Mouse (Mus musculus) midbrain, embryonic 14.5 days (tissue): ENCODE data around the gene Sesn2. TPM values are rescaled to one million over a fixed set of nuclear protein-coding genes. Genes with fewer than 3 reads are reported as not detected.
"Not testable (repeated sequence)": the region's sequence is repeated elsewhere in the genome, so short reads cannot be mapped to it uniquely, and the experiment has no call there.

Experiments
- ATAC-seq: fragments of 200-750 bp; cut with Nextera tagmentation; 2 replicates; pipeline ENCODE4 v1.8.0; 2017; ENCODE audit warnings: moderate number of reproducible peaks, moderate library complexity; ENCODE audit not compliant: low FRiP score, low TSS enrichment
- DNase-seq: peaks from one replicate; pipeline ENCODE4 v3.0.0-alpha.2; 2015
- H3K27ac ChIP-seq: fragments of 300-500 bp; sonication (generic); replicated peaks from 2 replicates; pipeline ENCODE4 v1.5.1; 2014; ENCODE audit warnings: mild to moderate bottlenecking, low read depth, low read length, moderate library complexity
- H3K27me3 ChIP-seq: fragments of 300-500 bp; sonication (generic); 2 replicates; pipeline ENCODE4 v1.6.1; 2014; ENCODE audit warnings: low read length, control low read depth, mixed read lengths; ENCODE audit not compliant: control insufficient read depth, insufficient read depth
- H3K36me3 ChIP-seq: fragments of 300-500 bp; sonication (generic); 2 replicates; pipeline ENCODE4 v1.6.1; 2014; ENCODE audit warnings: low read length, control low read depth; ENCODE audit not compliant: control insufficient read depth, insufficient read depth
- H3K4me1 ChIP-seq: fragments of 300-500 bp; sonication (generic); 2 replicates; pipeline ENCODE4 v1.6.1; 2014; ENCODE audit warnings: mild to moderate bottlenecking, antibody characterized with exemption, low read length, control low read depth; ENCODE audit not compliant: control insufficient read depth, insufficient read depth
- H3K4me2 ChIP-seq: fragments of 300-500 bp; sonication (generic); 2 replicates; pipeline ENCODE4 v1.6.1; 2014; ENCODE audit warnings: mild to moderate bottlenecking, low read length, moderate library complexity
- H3K4me3 ChIP-seq: fragments of 300-500 bp; sonication (generic); replicated peaks from 2 replicates; pipeline ENCODE4 v1.5.1; 2014; ENCODE audit warnings: low read depth, low read length
- H3K9ac ChIP-seq: fragments of 300-500 bp; sonication (generic); replicated peaks from 2 replicates; pipeline ENCODE4 v1.6.1; 2014; ENCODE audit warnings: mild to moderate bottlenecking, low read length, moderate library complexity
- H3K9me3 ChIP-seq: fragments of 300-500 bp; sonication (generic); 2 replicates; pipeline ENCODE4 v1.6.1; 2016; ENCODE audit warnings: low read length, control low read depth, mixed read lengths; ENCODE audit not compliant: control insufficient read depth
- WGBS: fragments of 180-500 bp; shearing (Covaris S2); extraction: QIAGEN DNeasy Blood & Tissue Kit; methylation state at CpG from one replicate; pipeline ENCODE4 v1.1.7; 2014; 5-methylcytosine and 5-hydroxymethylcytosine counted together
- polyA plus RNA-seq: library from polyadenylated mRNA; unstranded; fragments of >200 nt; fragmentation: Nextera tagmentation; extraction: Ambion mirVana; gene quantifications from 2 replicates; pipeline ENCODE4 v1.2.1, GENCODE M21; 2014

The Sesn2 gene
- polyA plus RNA-seq, 1 experiment from 2014 or later = 4.7 TPM

DNA sequence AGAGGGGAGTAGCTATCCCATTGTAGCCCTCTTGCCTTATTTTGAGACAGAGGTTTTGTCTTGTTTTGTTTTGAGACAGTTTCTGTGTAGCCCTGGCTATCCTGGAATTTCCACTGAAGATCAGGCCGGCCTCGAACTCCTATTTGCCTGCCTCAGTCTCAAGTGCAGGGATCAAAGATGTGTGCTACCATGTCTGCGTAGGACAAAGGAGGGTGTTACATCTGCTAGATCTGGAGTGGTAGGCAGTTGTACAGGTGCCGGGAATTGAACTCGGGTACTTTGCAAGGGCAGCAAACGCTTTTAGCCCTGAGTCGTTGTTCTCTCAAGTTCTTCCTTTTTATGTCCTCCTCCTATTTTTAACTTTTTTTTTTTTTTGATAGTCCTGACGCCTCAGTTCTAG lies 19.2 kb downstream of the Sesn2 start:
- Histone ChIP-seq H3K36me3 (0 out of 2 replicates have a peak, but pooled peaks cover 8% of the 10 kb centered on the region), H3K9ac (no peak overlapping the region), H3K9me3 (no peaks in the 10 kb centered on the region), H3K4me3 (no peak overlapping the region), H3K27me3 (no peaks in the 10 kb centered on the region), H3K4me2 (no peak overlapping the region), H3K27ac (no peak overlapping the region), H3K4me1 (no peaks in the 10 kb centered on the region)
- DNase-seq (no peak), ATAC-seq (no peak)
- WGBS = 92% methylated on average over 8 of the region's 8 CpGs

DNA sequence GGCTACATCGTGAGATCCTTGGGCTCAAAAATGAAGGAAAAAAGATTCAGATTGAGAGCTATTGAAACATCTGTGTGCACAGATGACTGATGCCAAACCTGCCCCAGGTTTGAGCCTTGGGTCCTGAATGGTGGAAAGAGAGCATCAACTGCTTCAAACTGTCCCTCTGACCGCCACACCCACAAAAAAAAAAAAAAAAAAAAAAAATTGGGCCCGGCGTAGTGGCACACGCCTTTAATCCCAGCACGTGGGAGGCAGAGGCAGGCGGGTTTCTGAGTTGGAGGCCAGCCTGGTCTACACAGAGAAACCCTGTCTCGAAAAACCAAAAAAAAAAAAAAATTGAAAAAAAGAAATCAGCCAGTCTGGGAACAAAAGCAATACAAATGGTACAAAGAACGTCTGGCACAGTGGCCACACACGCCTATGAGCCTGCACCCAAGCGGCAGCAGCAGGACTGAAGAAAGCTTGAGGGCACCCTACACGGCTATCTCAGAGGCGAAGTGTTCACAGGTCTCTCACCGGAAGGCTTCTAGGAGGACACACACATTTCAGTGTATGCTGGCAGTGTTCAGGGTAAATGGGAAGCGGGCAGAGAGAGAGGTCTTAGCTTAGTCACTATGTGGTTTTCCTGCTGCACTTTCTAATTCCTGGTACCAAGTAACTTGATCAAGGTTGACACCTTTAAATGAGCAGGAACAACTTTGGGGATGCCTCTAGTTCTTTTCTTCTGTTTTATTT lies 19.9 kb downstream of the Sesn2 start:
- DNase-seq (no peak), ATAC-seq (no peak)
- no peaks in the 10 kb centered on the region for H3K9me3 ChIP-seq
- H3K36me3 ChIP-seq = 0 out of 2 replicates have a peak, but pooled peaks cover 4% of the 10 kb centered on the region
- H3K4me2 ChIP-seq = no peak overlapping the region
- WGBS = 93% methylated on average over 15 of the region's 15 CpGs
- H3K9ac ChIP-seq = no peak overlapping the region
- no peak overlapping the region for H3K4me3 ChIP-seq
- H3K4me1 ChIP-seq = no peaks in the 10 kb centered on the region
- no peak overlapping the region for H3K27ac ChIP-seq
- H3K27me3 ChIP-seq = no peaks in the 10 kb centered on the region

DNA sequence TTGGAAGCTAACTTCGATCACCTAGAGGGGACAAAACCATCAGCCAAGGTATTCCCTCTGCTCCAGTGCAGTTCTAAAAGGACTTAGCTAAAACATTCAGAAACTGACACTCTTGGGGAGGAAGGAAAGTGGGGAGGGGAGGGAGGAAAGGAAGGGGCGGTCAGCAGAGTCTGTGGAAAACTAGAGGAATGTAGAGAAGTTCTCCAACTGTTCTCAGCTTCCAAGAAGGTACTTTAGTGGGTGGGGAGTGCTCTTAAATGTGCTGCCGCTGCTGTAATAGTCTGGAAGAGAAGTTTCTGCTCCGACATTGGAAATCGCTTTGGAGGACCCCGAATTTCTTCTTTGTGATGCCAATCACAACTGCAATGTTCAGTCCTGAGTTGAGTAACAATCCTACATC lies 21.3 kb downstream of the Sesn2 start:
- DNase-seq (no peak), ATAC-seq (no peak)
- no peak overlapping the region for H3K9ac ChIP-seq
- no peak overlapping the region for H3K27ac ChIP-seq
- no peaks in the 10 kb centered on the region for H3K27me3 ChIP-seq
- no peak overlapping the region for H3K4me3 ChIP-seq
- H3K4me2 ChIP-seq = no peak overlapping the region
- no peaks in the 10 kb centered on the region for H3K36me3 ChIP-seq
- 82% methylated on average over 6 of the region's 6 CpGs for WGBS
- no peaks in the 10 kb centered on the region for H3K4me1 ChIP-seq
- no peaks in the 10 kb centered on the region for H3K9me3 ChIP-seq

DNA sequence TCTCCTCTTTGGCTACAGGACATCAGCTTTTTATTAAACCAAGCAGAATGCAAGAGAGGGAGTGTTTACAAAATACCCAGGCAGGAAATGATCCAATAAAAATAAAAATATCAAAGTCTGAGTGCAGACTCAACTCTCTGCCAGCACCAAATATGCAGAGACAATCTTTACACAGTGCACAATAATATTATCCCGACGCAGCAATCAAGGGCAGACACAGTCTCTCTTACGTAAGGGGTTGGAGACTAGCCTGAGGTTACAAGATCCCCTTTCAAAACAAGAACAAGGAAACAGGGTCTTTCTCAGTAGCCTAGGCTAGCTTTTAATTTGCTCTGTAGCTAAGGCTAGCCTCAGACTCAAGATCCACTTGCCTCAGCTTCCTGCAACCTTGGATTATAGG lies 21.8 kb downstream of the Sesn2 start:
- DNase-seq = no peak
- H3K4me1 ChIP-seq = no peaks in the 10 kb centered on the region

DNA sequence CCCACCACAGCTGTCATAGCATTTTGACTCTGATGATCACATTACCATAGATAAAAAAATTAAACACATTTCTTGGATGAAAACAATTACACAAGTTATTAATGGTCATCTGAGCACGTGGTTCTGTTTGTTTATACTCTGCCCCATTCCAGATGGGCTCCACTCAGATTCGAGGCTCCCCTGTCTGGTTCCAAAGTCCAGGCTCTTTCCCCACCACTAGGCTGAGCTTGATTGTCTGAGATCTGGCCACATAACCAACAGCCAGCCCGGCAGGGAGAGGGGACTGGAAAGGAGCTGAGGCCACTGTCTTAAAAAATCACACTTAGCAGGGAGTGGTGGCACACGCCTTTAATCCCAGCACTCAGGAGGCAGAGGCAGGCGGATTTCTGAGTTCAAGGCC lies 25.5 kb downstream of the Sesn2 start:
- Histone ChIP-seq H3K4me1 (no peaks in the 10 kb centered on the region), H3K9ac (no peak overlapping the region), H3K4me3 (no peak overlapping the region), H3K9me3 (no peaks in the 10 kb centered on the region), H3K27me3 (no peaks in the 10 kb centered on the region), H3K4me2 (no peak overlapping the region), H3K36me3 (no peaks in the 10 kb centered on the region), H3K27ac (no peak overlapping the region)
- ATAC-seq = no peak
- DNase-seq = no peak
- WGBS = 76% methylated on average over 5 of the region's 5 CpGs

More for the DNA sequence above, 21.8 kb downstream of the Sesn2 start:
- no peak overlapping the region for H3K4me2 ChIP-seq
- no peak overlapping the region for H3K4me3 ChIP-seq
- no peak for ATAC-seq
- H3K27me3 ChIP-seq = no peaks in the 10 kb centered on the region
- no peaks in the 10 kb centered on the region for H3K9me3 ChIP-seq
- H3K9ac ChIP-seq = no peak overlapping the region
- no peaks in the 10 kb centered on the region for H3K36me3 ChIP-seq
- 92% methylated on average over 3 of the region's 3 CpGs for WGBS
- H3K27ac ChIP-seq = no peak overlapping the region

DNA sequence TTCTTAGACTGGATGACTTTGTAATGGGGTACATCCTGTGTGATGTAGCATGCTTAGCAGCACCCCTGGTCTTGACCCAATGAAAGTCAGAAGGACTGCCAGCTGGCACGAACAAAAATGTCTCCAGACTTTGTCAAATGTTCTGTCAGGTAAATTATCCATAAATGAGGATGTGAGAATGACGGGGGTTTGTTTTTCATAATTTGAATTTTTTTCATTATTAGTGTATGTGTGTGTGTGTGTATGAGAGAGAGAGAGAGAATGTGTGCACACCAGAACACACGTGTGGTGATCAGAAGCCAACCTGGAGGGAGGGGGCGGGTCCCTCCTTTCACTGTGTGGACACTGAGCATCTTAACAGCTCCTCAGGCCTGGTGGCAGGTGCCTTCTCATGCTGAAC lies 26.1 kb downstream of the Sesn2 start:
- Histone ChIP-seq H3K9ac (no peak overlapping the region), H3K4me2 (no peak overlapping the region), H3K27ac (no peak overlapping the region), H3K36me3 (no peaks in the 10 kb centered on the region), H3K27me3 (no peaks in the 10 kb centered on the region), H3K9me3 (no peaks in the 10 kb centered on the region), H3K4me3 (no peak overlapping the region), H3K4me1 (no peaks in the 10 kb centered on the region)
- whole genome bisulfite sequencing = 82% methylated on average over 4 of the region's 4 CpGs
- DNase-seq (no peak), ATAC-seq (no peak)

DNA sequence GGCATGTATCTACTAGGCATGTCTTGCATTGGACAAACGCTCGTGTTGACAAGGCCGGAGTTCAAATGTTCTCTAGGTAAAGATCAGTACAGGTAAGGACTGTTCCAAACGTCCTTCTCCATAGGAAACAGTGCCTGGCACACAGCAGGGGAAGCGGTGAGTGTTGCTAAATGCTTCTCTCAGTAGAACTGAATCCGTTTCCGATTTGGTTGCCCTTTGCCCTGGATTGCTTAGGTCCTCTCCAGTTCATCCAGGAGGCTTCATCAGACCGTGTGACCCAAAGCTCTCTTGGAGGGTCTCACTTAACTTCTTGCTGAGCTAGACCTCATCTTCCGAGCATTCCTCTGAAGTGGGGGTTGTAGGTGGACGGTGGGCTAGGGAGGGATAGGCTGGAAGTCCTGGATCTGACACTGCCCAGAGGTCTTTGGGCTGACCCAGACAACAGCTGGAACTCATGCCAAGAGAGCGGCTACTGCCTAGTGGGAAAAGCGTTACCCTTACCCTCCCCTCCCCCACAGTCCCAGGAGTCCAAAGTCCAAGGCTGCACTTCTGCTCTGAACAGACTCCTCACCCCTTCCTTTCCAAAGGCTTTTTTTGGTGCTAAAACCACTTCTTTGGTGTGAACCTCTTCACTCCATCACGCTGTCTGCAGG lies 27.2 kb downstream of the Sesn2 start:
- no peak for DNase-seq

DNA sequence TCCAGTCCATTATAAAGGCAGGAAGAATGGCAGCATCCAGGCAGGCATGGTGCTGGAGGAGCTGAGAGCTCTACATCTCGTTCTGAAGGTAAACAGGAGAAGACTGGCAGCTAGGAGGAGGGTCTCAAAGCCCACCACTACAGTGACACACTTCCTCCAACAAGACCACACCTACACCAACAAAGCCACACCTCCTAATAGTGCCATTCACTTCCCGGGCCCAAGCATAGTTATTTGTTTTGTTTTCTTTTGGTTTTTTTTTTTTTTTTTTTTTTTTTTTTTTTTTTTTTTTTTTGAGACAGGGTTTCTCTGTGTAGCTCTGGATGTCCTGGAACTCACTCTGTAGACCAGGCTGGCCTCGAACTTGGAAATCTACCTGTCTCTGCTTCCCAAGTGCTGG lies 28.2 kb downstream of the Sesn2 start:
- 64% methylated on average over 3 of the region's 3 CpGs for WGBS
- H3K4me1 ChIP-seq, ATAC-seq, H3K9me3 ChIP-seq, H3K4me2 ChIP-seq, H3K4me3 ChIP-seq, DNase-seq, H3K36me3 ChIP-seq, H3K27me3 ChIP-seq, H3K27ac ChIP-seq, H3K9ac ChIP-seq: not testable (repeated sequence)

More for the DNA sequence above, 27.2 kb downstream of the Sesn2 start:
- no peaks in the 10 kb centered on the region for H3K4me1 ChIP-seq
- no peak for ATAC-seq
- no peak overlapping the region for H3K27ac ChIP-seq
- H3K4me3 ChIP-seq = no peak overlapping the region
- WGBS = 81% methylated on average over 13 of the region's 13 CpGs
- no peak overlapping the region for H3K4me2 ChIP-seq
- no peaks in the 10 kb centered on the region for H3K9me3 ChIP-seq
- no peaks in the 10 kb centered on the region for H3K27me3 ChIP-seq
- no peaks in the 10 kb centered on the region for H3K36me3 ChIP-seq
- H3K9ac ChIP-seq = no peak overlapping the region

DNA sequence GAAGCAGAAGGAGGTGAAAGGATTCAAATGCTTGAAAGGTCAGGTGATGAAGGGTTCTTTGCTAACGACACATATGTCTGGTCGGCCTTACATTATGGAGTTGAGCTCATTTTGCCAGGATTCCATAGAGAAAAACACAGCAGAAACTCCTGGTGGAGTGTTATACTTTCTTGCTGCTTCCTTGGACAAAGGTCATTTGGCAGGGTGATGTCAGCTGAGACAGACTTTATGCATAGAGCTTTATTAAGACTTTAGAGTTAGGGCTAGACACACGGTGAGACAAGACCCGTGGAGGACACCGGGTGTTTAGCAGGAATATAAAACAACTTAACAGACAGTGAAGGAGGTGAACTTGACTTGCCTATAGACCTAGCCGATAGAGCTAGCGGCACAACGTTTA lies 32.5 kb downstream of the Sesn2 start:
- no peak for ATAC-seq
- Histone ChIP-seq H3K9me3 (no peaks in the 10 kb centered on the region), H3K27ac (no peak overlapping the region), H3K4me3 (no peak overlapping the region), H3K4me2 (no peak overlapping the region), H3K4me1 (no peaks in the 10 kb centered on the region), H3K9ac (no peak overlapping the region), H3K27me3 (no peaks in the 10 kb centered on the region), H3K36me3 (no peaks in the 10 kb centered on the region)
- no peak for DNase-seq
- WGBS = 91% methylated on average over 8 of the region's 8 CpGs
